Mouse (Mus musculus): ENCODE data around the gene Ncapd2.

DNA sequence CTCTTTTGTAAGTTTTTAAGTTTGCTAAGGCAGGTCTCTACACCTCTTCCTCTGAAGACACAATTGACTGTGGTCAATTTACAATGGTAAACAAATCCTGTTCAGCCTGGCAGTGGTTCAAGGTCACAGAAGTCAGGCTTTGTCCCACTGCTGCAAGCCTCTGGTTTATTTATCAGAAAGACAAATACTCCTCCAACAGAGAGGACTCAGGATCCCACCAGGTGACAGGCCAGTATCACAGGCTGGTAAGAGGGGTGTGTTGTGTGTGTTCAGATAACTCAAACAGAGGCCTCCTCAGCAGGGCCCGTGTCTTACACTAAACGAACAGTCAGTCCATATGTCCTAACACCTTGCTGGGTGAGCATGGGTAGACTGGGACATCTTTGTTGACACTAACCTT is 19.0 kb downstream of the Ncapd2 start:
- TF ChIP-seq CTCF (IDR thresholded peaks at IDR 0.05; ENCODE audit: low read depth) (no peak), EP300 (optimal IDR thresholded peaks at IDR 0.05) (no peak)
